Mouse (Mus musculus) liver, adult 2 months (tissue): ENCODE measurements around the gene Tmsb15l.

Source experiments
- CTCF ChIP-seq: fragments of 200-500 bp; IDR thresholded peaks from 2 replicates; pipeline ENCODE4 v1.5.1; 2011; ENCODE audit warnings: low read depth, low read length, control low read depth
- POLR2A ChIP-seq: fragments of 200-500 bp; IDR thresholded peaks from 2 replicates; pipeline ENCODE4 v1.6.1; 2011; ENCODE audit warnings: low read length, control low read depth; ENCODE audit not compliant: insufficient read depth; ENCODE audit errors: extremely low read depth

- no peak for TF ChIP-seq CTCF
- no peak for TF ChIP-seq POLR2A
These were observed 14.6 kb upstream of the Tmsb15l start for GRCm38 (mm10) chrX:136991274-136991673.
